Mouse (Mus musculus): ENCODE results near the gene Atxn1. TPM values are rescaled to one million over a fixed set of nuclear protein-coding genes. Genes with fewer than 3 reads are reported as not detected.

Gene Atxn1
- total RNA-seq, 2 experiments from 2014 or later: 112 to 115 TPM

DNA sequence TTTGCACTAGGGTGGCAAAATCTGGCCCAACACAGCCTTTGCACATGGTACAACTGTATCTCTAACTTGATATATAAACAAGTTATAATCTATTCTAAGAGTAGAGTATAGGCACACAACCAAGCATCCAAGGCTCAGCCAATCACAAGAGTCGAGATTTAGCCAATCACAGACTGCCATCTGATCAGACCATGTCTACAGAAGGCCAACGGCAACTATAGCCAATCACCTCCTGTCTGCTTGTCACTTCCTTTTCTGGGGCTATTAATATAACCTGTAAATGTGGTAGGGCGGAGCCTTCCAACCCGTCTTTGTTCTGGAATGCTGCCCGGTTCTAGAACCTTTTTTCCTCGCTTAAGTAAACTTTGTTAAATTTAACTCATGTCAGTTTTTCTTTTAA is 167.1 kb downstream of the Atxn1 start:
- DNase-seq (ENCODE audit: extremely low spot score in 1 of 2, low spot score in 1 of 2): no peak

DNA sequence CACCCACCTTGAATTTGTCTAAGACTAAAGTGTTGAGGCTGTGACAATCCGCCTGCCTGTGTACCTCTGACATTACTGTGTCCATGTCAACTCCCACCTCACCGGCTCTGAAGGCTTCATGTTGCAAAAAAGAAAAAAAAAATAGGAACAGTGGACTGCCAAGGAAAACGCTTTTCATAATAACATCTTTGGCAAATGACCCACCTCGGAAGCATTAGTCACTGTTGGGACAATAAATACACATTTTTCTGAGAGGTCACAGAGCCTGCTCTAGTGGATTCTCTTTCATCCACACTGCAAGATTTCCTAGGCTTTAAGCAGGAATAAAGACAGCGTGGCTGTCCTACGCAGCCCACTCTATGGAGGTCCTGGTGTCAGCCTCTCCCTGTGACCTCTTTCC is 168.5 kb downstream of the Atxn1 start:
- DNase-seq (ENCODE audit: extremely low spot score in 1 of 2, low spot score in 1 of 2): no peak

DNA sequence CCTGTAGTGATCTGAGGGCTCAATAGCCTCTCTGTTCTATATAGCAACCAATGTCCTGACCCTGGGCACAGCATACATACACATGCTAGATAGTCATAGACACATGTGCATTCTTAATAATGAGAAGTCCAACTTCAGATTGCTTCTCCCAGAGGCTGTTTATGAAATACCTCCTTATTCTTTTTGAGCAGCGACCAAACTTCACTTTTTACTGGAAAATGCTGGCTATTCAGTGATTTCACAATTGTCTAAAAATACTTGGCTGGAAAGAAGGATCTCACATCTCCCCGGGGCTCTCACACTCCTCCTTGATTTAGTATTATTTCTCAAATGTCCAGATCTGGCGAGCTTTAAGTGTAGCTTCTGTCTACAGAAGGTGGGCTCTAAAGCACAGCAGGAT is 171.0 kb downstream of the Atxn1 start:
- DNase-seq (ENCODE audit: extremely low spot score in 1 of 2, low spot score in 1 of 2): no peak

DNA sequence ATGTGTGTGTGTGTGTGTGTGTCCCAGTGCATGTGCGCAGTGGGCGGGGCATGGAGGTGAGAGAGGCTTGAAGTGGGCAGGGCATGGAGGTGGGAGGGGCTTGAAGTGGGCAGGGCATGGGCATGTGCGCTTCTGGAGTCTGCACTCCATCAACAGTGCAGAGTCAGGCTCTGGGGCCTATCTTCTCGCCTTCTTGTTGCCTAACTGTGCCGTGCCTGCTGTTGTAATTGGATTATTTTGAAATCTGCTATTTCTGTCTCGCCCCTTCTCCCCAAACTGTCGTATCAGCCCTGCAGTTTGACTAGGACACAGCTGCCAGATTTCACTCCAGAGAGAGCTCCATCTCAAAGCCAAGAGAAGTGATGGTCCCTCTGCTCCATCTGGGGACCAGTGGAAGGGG is 178.4 kb downstream of the Atxn1 start:
- DNase-seq (ENCODE audit: extremely low spot score in 1 of 2, low spot score in 1 of 2): no peak

DNA sequence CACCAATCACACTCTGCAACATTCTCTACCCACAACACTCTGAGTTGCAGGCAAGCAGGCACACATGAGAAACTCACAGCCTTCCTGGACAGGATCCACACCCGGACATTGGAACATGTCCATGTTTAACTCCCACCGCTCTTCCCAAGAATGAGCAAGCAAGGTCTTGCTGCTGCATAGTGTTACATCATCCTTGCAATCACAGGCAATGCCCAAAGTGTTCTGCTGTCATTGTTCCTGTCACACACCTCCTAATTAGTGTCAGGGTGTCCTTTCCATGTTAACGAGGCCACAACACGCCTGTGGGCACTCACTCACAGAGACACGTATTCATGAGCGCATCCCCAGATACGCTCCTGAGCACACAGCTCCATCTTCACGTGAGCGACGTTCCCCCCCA is 181.1 kb downstream of the Atxn1 start:
- no peak for DNase-seq (ENCODE audit: extremely low spot score in 1 of 2, low spot score in 1 of 2)

DNA sequence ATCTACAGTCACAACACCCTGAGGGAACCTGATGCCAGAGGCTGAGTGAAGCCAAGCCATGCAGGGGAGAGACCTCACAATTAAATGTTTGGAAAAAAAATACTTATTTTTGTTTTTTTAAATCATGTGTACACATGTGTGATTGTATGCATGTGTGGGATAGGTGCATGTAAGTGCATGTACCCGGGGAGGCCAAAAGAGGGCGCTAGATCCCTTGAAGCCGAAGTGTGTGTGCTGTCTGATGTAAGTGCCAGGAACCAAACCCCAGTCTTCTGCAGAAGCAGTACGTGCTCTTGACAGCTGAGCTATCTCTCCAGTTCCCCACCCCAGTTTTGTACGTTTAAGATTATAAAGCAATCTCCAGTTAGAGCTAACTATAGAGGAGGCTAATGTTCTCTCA is 186.1 kb downstream of the Atxn1 start:
- DNase-seq (ENCODE audit: extremely low spot score in 1 of 2, low spot score in 1 of 2): no peak

DNA sequence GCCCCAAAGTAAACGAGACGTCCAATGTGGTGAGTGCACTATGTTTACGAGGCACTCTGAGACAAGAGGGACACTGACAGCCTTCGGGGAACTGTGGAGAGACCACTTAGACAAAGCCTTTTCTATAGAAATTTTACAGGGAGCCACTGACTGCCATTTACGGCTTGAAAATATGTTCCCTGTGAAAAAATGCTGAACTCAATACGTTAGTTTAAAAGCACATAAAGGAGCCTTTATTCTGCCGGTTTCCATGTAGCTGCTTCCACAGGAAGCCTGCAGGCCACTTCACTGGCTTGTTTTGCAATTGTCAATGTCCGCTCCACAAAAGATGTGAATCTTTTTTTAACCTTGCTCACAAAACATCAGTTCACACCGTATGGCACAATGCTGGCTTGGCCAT is 186.6 kb downstream of the Atxn1 start:
- DNase-seq (ENCODE audit: extremely low spot score in 1 of 2, low spot score in 1 of 2): no peak

DNA sequence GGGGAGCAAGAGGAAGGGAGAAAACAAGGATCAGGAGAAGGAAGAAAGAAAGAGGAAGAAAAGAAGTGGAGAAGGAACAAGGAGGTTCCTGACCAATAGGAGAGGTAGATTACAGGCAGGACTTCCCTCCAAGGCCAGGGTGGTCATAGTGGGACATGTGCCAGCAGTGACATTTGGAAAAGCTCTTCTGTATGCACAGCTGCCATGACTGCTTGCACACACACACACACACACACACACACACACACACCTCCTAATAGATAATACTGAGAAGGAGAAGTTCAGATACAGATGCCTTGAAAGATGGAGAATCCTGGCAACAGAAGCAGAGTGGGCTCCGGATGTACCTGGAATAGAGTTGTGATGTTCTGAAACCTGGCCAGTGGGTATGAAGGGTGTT is 189.3 kb downstream of the Atxn1 start:
- no peak for DNase-seq (ENCODE audit: extremely low spot score in 1 of 2, low spot score in 1 of 2)

DNA sequence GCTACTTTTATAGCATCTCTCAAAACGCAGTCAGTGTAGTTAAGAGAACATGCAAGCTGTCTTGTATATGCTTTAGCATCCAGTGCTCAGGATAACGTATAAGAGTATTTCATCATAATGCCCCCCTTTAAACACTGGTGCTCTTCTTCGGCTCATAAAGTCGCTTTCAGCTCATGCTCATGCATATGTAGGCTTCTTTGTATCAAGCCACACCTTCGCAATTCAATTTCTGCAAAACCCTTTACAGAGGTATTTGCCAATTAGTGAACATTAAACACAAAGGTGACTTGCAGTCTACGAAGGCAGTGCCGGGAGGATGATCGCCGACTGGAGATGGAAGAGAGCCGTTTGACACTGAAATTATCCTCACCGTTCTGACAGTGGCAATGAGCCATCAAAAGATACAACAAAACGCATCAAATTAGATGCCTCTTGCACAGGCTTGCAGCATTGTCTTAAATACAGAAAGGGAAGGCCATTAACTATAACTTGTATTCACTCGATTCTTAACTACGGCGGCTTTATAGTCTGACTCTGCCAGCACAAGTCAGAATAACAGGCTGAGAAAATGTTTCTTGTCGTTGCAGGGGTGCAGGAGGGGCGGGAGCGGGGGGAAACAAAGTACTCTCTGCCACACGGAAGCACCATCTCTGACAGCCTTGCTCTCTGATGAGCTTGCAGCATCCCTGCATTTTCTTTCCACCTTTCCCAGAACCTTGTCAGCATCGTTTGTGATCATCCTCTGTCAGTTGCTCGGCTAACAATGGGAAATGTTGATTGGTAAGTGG is 191.2 kb downstream of the Atxn1 start:
- DNase-seq (ENCODE audit: extremely low spot score in 1 of 2, low spot score in 1 of 2): no peak

DNA sequence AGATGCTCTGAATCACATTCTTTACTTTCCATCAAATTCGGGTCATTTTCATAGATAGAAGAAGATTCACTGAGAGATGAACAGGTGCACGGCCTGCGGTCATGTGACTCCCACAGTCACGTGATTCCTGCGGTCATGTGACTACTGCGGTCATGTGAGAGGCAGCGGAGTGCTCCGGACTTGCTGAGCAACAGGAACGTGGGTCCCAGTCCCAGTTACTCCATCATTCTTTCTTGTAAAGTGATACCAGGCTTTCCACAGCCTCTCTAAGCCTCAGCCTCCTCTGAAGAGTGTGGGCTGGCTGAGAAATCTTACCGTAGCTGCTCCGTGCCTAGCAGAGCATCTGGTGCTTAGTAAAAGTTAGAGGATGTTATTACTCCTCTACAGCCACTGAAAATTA is 195.1 kb downstream of the Atxn1 start:
- DNase-seq (ENCODE audit: extremely low spot score in 1 of 2, low spot score in 1 of 2): no peak

DNA sequence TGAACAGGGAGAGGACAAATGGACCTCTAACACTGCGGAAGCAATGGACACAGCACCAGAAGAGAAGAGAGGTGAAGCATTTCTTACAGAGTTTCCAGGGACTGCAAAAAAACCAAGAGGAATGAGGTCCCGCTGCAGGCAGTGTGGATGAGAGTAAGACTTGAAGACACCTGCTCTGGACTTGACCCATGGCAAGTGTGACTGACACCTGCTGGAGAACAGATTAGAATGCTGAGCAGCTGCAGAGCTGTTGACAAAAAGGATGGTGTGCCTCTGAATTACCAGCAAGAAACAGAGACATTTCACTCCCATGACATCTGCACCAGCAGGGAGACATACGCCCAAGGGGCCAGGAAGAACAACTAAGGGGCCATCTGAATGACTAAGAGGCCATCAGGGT is 196.6 kb downstream of the Atxn1 start:
- no peak for DNase-seq (ENCODE audit: extremely low spot score in 1 of 2, low spot score in 1 of 2)

DNA sequence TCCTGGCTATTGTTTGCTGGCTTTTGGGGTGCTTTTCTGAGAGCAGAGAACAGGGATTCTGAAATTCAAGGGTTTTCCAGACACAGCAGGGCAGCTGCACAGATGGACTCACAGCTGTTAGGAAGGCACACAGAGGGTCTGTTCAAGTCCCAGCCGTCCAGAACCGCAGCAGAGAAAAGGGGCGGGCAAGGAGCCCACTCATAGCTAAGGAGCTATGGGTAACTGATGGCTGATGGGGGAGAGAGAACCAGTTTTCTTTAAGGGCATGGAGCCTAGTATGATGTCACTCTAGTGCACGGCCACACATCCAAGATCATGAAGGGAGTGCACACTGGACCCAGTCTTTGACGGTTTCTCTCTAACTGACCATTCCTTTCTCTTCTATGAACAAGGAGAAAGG is 200.5 kb downstream of the Atxn1 start:
- DNase-seq (ENCODE audit: extremely low spot score in 1 of 2, low spot score in 1 of 2): no peak

DNA sequence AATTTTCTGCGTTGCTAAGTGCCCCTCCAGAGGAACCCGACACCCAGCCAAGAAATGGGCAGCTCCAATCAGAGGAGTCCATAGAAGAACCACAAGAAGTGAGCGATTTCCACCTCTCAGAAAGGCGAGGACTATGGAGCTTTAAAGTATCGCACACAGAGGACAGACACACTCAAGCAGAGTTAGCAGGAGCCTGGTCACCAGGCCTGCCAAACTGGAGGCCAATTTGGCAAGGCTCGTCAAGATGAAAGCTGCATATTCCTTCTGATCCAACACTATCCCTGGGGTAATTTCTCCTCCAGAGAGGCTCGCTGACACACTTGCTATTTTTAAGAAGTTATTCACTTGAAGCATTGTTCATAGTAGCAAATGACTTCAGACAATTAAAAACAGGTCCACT is 202.5 kb downstream of the Atxn1 start:
- DNase-seq (ENCODE audit: extremely low spot score in 1 of 2, low spot score in 1 of 2): no peak

DNA sequence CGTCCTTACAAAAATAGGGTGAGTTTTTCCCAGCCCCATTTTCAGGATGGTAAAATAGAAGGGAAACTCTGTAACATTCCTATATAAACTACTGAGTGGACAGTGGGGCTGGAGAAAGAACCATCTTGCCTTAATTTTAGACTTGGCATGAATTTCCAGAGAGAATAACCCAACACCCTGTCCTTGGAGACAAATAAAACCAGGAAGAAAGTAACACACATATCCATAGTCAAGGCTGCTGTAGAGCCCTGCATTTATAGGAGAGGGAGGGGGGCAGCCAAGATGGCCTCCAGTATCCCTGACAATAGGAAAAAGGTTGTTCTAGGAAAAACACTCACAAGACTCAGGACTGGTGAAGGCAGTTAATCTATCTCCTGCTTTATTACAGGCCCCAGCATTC is 210.3 kb downstream of the Atxn1 start:
- no peak for DNase-seq (ENCODE audit: extremely low spot score in 1 of 2, low spot score in 1 of 2)

DNA sequence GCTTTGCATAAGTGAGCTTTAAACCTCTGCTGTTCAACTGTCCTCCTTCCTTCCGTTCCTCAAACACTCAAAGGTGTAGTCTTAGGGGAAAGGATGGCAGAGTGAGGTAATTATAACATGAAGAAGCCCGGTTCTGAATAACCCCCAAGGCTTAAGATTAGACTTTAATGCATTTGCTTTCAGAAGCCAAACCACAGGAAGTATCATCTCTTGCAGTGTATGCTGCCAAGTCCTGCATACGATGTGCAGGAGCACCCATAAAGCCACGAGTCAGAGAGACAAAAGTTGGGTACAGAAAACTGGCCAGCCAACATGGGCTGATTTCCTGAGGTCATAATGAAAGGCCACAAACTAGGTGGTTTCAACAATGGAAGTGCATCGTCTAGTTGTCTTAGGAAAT is 212.3 kb downstream of the Atxn1 start:
- DNase-seq (ENCODE audit: extremely low spot score in 1 of 2, low spot score in 1 of 2): no peak

DNA sequence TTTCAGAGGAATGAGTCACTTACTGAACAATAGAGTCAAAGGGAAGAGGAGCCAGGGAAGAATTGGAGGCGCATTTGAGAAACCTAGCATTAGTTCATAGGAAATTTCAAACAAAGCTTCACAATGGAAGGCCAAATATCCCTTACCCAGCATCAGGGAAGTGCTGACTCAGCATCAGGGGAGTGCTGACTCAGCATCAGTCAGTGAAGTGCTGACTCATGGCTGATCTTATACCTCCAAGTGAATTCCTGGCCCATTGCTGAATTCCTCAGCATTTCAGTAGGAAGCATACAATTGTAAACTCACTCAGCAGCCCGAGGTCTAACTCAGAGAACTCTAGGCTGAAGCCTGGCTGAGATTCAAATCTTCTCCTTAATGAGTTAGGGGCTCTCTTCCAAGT is 213.6 kb downstream of the Atxn1 start:
- DNase-seq (ENCODE audit: extremely low spot score in 1 of 2, low spot score in 1 of 2): no peak

DNA sequence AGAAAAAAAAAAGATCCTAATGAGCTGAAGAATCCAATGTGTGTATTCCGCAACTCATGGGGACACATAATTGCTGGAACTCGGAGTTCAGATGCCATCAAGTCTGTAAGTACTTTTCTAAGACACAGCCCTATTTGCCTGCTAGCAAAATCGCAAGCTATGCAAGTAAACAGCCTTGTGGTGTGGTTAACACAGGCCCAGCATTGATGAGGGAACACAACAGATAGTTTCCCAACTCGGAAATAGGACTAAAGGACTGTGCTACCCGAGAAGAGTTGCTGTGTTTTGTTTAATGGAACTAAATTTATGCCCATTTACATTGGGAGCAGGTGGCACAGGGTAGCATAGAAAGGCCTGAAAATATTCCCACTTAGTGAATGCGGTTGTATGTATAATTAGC is 214.2 kb downstream of the Atxn1 start:
- DNase-seq (ENCODE audit: extremely low spot score in 1 of 2, low spot score in 1 of 2): no peak

DNA sequence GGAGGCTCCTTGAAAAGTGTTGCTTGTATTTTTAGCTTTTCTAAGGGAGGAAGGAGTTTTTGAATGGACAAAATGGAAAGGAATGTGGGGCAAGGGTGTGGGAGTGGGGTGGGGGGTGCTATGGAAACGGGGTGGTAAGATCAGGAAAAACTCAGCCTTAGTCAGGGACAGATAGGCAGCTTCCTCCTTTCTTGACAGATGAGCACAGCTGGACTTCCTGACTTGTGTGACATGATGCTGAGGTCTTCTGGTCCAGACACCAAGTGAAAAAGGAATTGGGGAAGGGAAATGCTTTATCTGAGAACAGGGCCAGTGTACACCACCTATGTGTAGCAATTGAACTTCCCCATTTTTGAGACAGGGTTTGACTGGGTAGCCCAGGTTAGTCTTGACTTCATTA is 214.9 kb downstream of the Atxn1 start:
- DNase-seq (ENCODE audit: extremely low spot score in 1 of 2, low spot score in 1 of 2): no peak

DNA sequence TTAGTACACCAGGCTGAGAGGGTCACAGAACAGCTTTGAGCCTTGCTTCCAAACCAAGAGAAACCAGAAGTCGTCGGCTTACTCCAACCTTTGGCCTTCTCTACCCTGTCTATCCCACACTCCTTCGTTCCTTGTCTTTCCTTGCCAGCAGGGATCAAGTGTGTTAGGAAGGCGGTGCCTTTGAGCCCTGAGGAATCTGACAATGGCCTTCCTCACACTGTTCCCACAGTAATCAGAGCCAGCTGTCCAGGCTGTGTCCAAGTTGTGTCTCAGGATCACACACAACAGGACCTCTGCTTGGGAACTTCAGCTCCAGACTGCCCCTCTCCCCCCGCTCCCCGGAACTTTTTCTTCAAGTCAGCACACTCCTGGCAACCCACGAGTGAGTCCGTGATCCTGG is 215.6 kb downstream of the Atxn1 start:
- DNase-seq (ENCODE audit: extremely low spot score in 1 of 2, low spot score in 1 of 2): no peak

DNA sequence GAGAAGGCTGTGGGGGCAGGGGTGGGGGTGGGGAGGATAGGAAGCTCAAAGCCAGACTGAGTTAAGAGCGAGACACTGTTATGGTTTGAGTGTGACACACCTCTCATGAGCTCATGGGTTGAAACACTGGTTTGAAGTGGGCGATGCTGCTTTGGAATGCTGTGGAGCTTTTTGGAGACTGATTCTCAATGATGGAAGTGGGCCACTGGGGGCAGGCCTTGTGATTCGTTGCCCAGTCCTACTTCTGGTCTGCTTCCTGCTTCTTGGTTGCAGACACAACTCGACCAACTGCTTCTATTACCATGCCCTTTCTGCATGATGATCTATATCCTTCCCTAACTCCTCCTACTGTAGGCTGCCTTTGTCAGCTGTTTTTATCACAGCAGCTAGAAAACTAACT is 216.1 kb downstream of the Atxn1 start:
- no peak for DNase-seq (ENCODE audit: extremely low spot score in 1 of 2, low spot score in 1 of 2)

DNA sequence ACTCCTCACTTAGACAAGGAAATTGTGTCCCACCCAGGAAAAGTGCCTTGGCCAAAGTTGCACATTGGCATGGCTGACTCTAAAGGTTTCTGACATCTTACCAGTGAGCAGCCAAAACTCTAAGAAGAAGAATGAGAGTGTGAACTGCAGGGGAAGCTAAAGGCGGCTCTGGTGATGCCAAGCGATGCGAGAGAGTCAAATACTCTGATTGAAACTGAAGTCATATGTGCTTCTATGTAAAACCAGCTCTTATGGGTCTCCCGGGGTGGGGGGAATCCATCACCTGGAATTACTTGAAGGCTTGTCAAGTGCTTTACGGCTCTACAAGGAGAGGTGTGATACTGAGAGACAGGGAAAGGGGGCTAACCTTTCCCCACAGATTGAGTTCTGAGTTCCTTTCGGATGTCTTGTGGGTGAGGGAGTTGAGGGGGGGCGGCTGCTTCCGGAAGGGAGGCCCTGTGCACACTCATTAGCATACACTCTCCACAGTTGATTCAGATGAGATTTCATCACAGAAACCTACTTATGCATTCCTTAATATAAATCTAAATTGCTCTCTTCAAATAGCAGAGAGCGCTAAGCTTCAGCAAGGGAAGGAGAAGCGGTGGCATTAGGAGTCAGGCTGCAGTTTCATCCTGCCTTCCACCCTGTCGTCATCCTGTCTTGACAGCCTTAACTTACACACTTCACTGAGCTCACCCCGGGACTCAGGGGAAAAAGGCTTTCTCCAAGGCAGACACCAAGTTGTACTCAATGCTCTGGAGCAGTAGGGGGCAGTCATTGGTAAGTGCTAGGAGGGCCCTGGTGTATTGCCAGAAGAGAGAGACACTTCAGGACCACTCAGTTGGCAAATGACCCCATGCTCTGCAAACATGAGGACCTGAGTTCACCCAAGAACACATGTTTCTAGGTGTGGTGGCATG is 218.7 kb downstream of the Atxn1 start:
- DNase-seq (ENCODE audit: extremely low spot score in 1 of 2, low spot score in 1 of 2): no peak
